Mouse (Mus musculus) left cerebral cortex, postnatal 36 days (tissue): ENCODE results near the gene Josd2. TPM values are rescaled to one million over a fixed set of nuclear protein-coding genes. Genes with fewer than 3 reads are reported as not detected.

Source experiments
- DNase-seq, 2 experiments: peaks; one replicate each; pipeline ENCODE4 v3.0.0; 2021 to 2022; ENCODE audit warnings: low spot score in 2 of 2, mixed read lengths in 1 of 2
- intact Hi-C: fragments of 180-260 bp; cut with DNase I; formaldehyde crosslinking; loops from one replicate; pipeline ENCODE4 v1.15.1; 2025
- total RNA-seq, 2 experiments: library from RNA; stranded (reverse); gene quantifications; 2 replicates each; pipeline ENCODE4 v1.2.3; 2021

The Josd2 gene
- total RNA-seq, 2 experiments from 2014 or later: 76.5 to 77.6 TPM

GRCm38 (mm10) chr7:44443268-44444173 is 24.3 kb upstream of the Josd2 start:
- intact Hi-C loops: loop anchor here (2.0 to 5.0 kb wide), 4 partner anchors 17 to 83 kb away; partner anchors contain the start of gene Syt3
- peak; percentile 50 to 62 for DNase-seq

- peak in 1 of 2 experiments; percentile 36 for DNase-seq
- intact Hi-C loops: loop anchor here (2.0 to 5.0 kb wide), 3 partner anchors 16 to 63 kb away; partner anchors contain the start of gene Syt3
These were observed 22.8 kb upstream of the Josd2 start for GRCm38 (mm10) chr7:44444886-44445527.

GRCm38 (mm10) chr7:44445528-44445923 is 22.3 kb upstream of the Josd2 start:
- intact Hi-C loops: loop anchor here (2.0 kb wide), 1 partner anchor 15 kb away; no protein-coding TSS in a partner anchor
- DNase-seq: no peak

GRCm38 (mm10) chr7:44446070-44446855 is 21.5 kb upstream of the Josd2 start:
- intact Hi-C loops: no loop called here
- DNase-seq: no peak

GRCm38 (mm10) chr7:44453256-44453655 is 14.5 kb upstream of the Josd2 start:
- no peak for DNase-seq
- intact Hi-C loops: no loop called here

GRCm38 (mm10) chr7:44456302-44456701 is 11.5 kb upstream of the Josd2 start:
- peak in 1 of 2 experiments; percentile 2 for DNase-seq
- intact Hi-C loops: no loop called here

- intact Hi-C loops: loop anchor here (2.0 kb wide), 1 partner anchor 15 kb away; no protein-coding TSS in a partner anchor
- DNase-seq: peak in 1 of 2 experiments; percentile 9
These were observed 7.7 kb upstream of the Josd2 start for GRCm38 (mm10) chr7:44460067-44460466.

- DNase-seq: peak; percentile 12 to 13
- intact Hi-C loops: loop anchor here (2.0 kb wide), 1 partner anchor 16 kb away; no protein-coding TSS in a partner anchor
These were observed 6.8 kb upstream of the Josd2 start for GRCm38 (mm10) chr7:44460767-44461502.

- intact Hi-C loops: loop anchor here (2.0 kb wide), 1 partner anchor 17 kb away; no protein-coding TSS in a partner anchor
- DNase-seq: no peak
These were observed 6.1 kb upstream of the Josd2 start for GRCm38 (mm10) chr7:44461503-44462217.

- intact Hi-C loops: no loop called here
- DNase-seq: peak; percentile 52 to 61
These were observed 5.3 kb upstream of the Josd2 start for GRCm38 (mm10) chr7:44462218-44463055.

GRCm38 (mm10) chr7:44463056-44463425 is 4.7 kb upstream of the Josd2 start:
- intact Hi-C loops: no loop called here
- no peak for DNase-seq

GRCm38 (mm10) chr7:44463556-44464225 is 4.1 kb upstream of the Josd2 start:
- peak; percentile 20 to 38 for DNase-seq
- intact Hi-C loops: no loop called here

GRCm38 (mm10) chr7:44464511-44464910 is 3.3 kb upstream of the Josd2 start:
- intact Hi-C loops: no loop called here

GRCm38 (mm10) chr7:44465111-44465510 is 2.7 kb upstream of the Josd2 start, which contains the start of gene Aspdh:
Gene Aspdh (plus strand): TSS chr7:44465391.
- intact Hi-C loops: loop anchor here (5.0 kb wide), 1 partner anchor 93 kb away; no protein-coding TSS in a partner anchor
- peak; percentile 16 to 18 for DNase-seq

More at GRCm38 (mm10) chr7:44464511-44464910, 3.3 kb upstream of the Josd2 start:
- DNase-seq: peak; percentile 85

GRCm38 (mm10) chr7:44466006-44466887 is 1.5 kb upstream of the Josd2 start:
- DNase-seq: peak in 1 of 2 experiments; percentile 8
- intact Hi-C loops: loop anchor here (5.0 kb wide), 1 partner anchor 94 kb away; no protein-coding TSS in a partner anchor
